Comparison of ENCODE assay signal across 26 mouse cellular contexts in genomic region chr6:114400841-114401240, GRCm38 (mm10). TPM values are rescaled to one million over a fixed set of nuclear protein-coding genes. Genes with fewer than 3 reads are reported as not detected.
"Had no signal": no experiment of that assay in that cellular context is flagged by ENCODE, and none has a peak within 500 bp of the region (broad histone marks: within the 10 kb centered on the region; RNA-seq: fewer than 3 reads in every experiment).

No protein-coding gene starts in this region.

- H3K4me2 ChIP-seq: heart, embryonic 11.5 days; heart, embryonic 13.5 days; heart, embryonic 15.5 days; hindbrain, embryonic 12.5 days; hindbrain, embryonic 14.5 days; intestine, embryonic 15.5 days; limb, embryonic 12.5 days; liver, embryonic 11.5 days; liver, embryonic 13.5 days had no signal

- H3K9me3 ChIP-seq: heart, embryonic 13.5 days; heart, embryonic 15.5 days; hindbrain, embryonic 12.5 days; intestine, embryonic 15.5 days; limb, embryonic 10.5 days; liver, embryonic 13.5 days had no signal

- H3K27ac ChIP-seq: heart, adult 2 months; heart, embryonic 13.5 days; heart, embryonic 15.5 days; hindbrain, embryonic 12.5 days; hindbrain, embryonic 14.5 days; intestine, embryonic 15.5 days; layer of hippocampus, adult 2 months; limb, embryonic 10.5 days; limb, embryonic 12.5 days; liver, embryonic 13.5 days had no signal

- DNase-seq: gastrocnemius, postnatal 14 days; gastrocnemius, postnatal 36 days; heart, postnatal 14 days; heart, postnatal 36 days; kidney, adult 18-20 months; kidney, adult 8-10 months; kidney, postnatal 10 days; kidney, postnatal 25 days; kidney, postnatal 4 days; liver; liver, embryonic 13.5 days had no signal

- H3K36me3 ChIP-seq: heart, embryonic 13.5 days; heart, embryonic 15.5 days; hindbrain, embryonic 12.5 days; intestine, embryonic 15.5 days; limb, embryonic 10.5 days; limb, embryonic 12.5 days; liver, embryonic 13.5 days had no signal

- H3K9ac ChIP-seq: heart, embryonic 13.5 days; heart, embryonic 15.5 days; hindbrain, embryonic 12.5 days; hindbrain, embryonic 14.5 days; intestine, embryonic 15.5 days; limb, embryonic 12.5 days; liver, embryonic 13.5 days had no signal

- ATAC-seq: hindbrain, embryonic 16.5 days; inflammation-experienced regulatory T-cells, adult 6 months; intestine, embryonic 15.5 days; intestine, postnatal 0 days had no signal

- H3K4me3 ChIP-seq: heart, adult 2 months; heart, embryonic 13.5 days; heart, embryonic 15.5 days; hindbrain, embryonic 12.5 days; intestine, embryonic 15.5 days; layer of hippocampus, adult 2 months; limb, embryonic 10.5 days; limb, embryonic 12.5 days; liver, embryonic 13.5 days had no signal

RNA-seq across cellular contexts. Expression of gene Hrh1, which starts 3.1 kb away (rescaled TPM):
- polyA plus RNA-seq: heart, embryonic 11.5 days; heart, embryonic 13.5 days; heart, postnatal 0 days; limb, embryonic 10.5 days; liver, embryonic 13.5 days had no signal
